Mouse (Mus musculus) adrenal gland, adult 8-10 months (tissue): ENCODE data around the gene Cemip2. TPM values are rescaled to one million over a fixed set of nuclear protein-coding genes. Genes with fewer than 3 reads are reported as not detected.
"Not testable (repeated sequence)": the region's sequence is repeated elsewhere in the genome, so short reads cannot be mapped to it uniquely, and the experiment has no call there.

Experiments
- DNase-seq: peaks from one replicate; pipeline ENCODE4 v3.0.0; 2022
- total RNA-seq, 4 experiments: library from RNA; stranded (reverse); gene quantifications; 2 replicates each; pipeline ENCODE4 v1.2.4; 2022

The Cemip2 gene
- total RNA-seq, 4 experiments from 2014 or later: 22.6 to 27.4 (median 23.2) TPM

DNA sequence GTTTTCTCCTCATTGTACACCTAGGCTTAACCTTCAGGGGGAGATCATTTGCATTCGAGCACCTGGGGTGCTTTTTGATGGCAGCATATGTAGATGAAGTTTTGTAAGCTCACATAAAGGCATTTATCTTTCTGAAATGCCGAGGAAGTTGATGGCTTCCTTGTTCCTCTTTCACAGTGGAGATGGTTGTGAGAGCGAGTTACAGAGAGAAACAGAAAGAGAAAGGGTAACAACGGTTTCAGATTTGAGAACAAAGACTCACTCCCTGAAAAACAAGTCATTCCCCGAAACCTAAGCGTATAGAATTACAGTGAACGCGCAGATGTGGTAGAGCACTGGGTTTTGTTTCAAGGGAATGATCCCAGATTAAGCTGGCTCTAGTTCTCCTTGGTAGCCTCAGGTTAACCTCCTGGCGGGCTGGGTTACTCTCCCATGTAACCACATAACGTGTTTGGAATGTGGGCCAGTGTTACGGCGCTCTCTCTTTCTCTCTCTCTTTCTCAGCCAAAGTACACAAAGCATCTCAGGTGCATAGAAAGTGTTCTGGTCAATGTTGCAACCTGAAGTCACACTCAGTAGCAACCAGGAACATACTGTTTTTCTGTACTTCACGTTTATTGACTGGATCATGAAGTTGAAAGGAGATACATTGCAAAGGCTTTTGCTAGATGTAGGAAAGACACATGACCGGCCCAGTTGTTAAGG lies 40.0 kb downstream of the Cemip2 start:
- DNase-seq: no peak

DNA sequence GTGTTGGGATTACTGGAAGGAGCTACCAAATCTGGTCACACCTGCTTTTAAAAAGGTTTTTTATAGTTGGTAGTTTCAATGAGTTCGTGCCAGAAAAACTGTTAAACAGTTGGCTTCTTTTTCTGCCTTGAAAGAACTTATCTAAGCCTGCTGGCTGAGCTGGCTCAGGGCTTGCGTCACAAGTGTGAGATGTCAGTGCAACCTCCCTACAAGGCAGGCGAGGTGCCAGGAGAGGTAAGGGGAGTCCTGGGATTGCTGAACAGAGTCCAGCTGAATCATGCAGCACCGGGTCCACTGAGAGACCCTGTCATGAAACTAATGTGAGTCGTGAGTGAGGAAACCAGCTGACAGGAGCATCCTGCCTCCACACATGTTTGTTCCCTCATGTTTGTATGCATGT lies 41.4 kb downstream of the Cemip2 start:
- DNase-seq: no peak

GRCm38 (mm10) chr19:21820126-21820525 lies 42.0 kb downstream of the Cemip2 start:
- DNase-seq: no peak

DNA sequence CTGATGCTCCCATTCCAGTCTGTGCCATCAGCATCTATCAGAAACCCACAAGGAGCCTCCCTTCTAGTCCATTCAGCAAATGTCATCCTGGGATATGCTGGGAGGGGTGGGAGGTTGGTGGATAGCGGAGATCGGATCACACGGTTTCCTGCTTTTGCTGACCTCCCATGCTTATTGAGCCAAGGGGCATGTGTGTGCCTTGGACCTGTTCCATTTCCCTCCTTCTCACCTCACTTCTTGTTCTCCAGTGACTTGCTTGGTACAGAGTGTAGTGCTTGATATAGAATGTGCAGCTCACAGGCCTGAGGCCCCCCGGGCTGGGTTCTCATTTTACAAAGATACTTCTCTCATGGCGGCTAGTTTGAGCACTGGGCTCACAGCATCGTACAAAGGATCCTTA lies 43.7 kb downstream of the Cemip2 start:
- DNase-seq: peak; percentile 13

DNA sequence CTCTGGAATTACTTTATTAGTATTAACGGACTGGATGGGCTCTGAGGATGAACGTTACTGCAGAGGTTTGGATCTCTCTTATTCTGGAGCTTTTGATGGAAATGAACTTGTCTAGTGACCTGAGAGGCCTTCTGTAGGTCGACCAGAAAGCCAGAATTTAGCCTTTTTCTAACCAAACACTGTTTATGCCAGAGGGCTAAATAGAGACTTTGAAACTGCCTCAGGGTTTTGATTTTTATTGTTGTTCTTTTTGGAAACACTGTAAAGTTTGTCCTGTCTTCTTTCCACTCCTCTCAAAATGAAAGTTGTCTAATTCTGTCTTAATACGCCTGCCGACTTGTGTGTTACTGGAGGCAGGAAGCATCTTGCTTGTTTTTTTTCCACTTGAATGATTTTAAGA lies 46.0 kb downstream of the Cemip2 start:
- DNase-seq: no peak

GRCm38 (mm10) chr19:21825128-21825885 lies 47.2 kb downstream of the Cemip2 start:
- DNase-seq: no peak

DNA sequence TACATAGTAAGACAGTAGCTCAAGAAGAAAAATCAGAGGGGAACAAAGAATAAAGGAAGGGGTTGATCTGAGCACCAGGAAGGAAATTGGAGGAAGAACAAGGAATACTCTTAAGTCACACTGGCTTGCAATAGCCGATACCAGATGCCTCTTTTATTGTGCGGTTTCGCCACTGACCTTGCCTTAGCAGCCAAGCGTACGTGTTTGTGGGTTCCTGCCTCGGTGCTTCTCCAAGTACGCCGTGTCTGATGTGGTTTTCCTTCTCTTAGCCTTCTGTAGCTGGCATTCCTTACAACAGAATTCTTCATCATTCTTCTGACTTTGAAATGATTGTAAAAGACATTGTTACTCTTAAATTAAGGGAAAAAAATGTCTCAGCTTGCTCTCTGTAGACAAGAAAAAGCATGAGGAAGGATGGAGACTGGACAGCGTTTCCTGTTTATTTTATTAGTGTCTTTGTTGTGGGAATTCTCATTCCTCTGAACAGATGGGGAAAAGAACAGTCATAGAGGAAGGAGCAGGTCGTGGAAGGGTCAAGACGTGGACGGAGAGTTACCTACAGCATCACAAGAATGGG lies 55.4 kb downstream of the Cemip2 start:
- DNase-seq: no peak

DNA sequence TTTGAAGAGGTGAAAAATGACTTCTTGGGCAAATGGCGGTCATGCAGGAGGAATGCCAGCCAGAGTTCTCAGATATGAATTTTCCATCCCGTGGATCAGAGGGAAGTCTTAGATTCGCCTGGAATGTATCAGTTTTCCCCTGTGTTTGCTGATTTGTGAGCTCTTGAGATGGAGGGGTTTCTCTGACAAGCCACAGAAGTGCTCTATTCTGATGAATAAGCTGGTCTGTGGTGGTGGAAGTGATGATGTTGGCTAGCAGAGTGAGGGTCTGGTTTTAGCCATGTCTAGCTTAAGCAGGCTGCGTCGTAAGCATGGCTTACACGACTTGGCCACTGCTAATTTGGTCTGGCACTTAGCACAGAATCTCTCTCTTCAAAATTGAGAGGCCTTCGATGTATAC lies 56.8 kb downstream of the Cemip2 start:
- DNase-seq: no peak

DNA sequence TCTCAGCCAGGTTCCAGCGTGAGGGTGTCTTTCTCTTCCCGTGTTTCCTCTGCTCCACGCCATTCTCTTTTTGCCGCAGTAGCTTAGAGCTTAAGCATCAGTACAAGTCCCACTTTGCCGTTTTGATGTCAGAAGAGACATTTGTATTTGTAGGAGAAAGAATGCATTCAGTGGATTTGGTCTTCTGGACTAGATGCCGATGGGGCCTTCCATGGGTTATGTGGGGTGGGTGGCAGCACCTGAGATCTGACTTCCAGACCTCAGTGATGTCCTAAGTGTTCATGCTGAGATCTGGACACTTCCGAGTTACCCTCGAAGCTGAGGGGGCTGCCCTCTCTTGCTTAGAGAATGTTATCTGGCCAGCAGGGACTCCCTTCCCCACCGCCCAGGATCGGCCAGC lies 72.6 kb downstream of the Cemip2 start:
- DNase-seq: no peak

DNA sequence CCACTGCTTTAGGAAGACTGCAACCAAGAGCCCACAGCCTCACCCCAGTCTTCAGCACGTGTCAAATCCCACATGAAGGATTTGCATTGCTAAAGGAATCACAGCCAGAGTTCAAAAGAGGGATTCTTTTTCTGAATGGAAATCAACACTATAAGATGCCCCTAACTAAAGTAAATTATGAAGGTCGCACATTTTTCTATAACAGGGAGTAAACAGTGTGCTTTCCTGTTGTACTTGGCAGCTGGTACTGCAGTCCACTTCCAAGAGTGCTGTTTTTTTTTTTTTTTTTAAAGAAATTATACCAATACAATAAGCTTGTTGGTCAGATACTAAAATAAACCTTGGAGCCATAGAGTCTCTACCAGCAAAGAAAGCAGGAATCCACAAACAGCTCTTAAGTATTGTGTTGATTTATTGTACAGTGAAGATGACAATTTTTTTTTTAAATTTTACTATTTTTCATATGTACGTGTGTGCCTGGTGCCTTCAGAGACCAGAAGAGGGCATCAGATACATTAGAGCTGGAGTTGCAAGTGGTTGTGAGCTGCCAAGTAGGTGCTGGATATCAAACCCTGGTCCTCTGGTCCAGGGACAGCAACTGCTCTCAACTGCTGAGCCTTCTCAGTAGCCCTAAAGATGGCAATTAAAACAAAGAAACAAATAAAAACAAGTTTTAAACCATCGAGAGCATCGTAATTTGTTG lies 76.5 kb downstream of the Cemip2 start:
- no peak for DNase-seq

DNA sequence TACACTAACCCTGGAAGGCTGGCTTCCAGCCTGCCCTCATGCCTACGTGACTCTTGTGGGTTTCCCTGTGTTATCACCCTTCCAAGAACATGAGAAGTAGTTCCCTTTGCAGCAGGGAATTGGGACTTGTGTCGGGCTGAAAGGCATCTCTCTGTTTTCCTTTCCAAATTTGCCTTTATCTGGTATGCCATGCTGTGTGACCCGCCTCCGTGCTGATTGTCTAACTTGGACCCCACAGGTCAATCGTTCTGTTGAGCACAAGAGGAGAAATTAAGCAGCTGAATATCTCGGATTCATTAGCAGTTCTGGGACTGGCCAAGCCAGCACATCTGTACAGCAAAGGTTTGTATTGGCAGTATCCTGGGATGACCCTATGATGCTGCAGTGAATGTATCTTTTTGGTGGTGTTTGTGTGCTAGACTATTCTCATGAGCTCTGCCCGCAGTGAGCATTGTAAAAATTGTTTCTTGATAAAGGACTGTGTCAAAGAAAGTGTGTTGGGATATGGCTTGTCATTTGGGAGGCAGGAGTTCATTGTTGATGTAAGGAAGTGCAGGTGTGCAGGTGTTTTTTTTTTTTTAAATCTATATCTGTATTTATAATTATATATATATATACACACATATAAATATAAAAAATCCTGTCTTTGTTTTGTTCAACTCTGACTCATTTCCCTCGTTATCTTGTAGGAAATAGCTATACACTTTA lies 77.4 kb downstream of the Cemip2 start:
- DNase-seq: no peak

- no peak for DNase-seq
Measured at GRCm38 (mm10) chr19:21858846-21859521, 80.8 kb downstream of the Cemip2 start.

DNA sequence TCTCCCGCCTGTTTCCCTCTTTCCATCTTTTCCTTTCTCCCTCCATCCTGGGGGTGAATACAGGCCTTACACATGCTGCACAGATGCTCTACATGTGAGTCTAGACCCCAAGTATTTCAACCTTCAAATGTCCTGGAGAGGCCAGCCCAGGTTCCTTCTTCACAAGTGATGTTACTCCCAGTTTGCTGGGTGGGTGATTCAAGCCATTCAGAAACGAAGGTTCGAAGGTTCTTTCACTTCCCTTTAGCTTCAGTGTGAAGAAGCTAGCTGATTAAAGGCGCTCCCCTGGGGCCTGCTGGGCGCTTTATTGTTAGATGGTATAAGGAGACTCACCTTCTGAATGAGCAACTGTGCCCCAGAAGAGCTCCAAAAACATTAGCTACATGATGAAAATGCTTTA lies 82.0 kb downstream of the Cemip2 start:
- no peak for DNase-seq

GRCm38 (mm10) chr19:21860894-21861293 lies 82.8 kb downstream of the Cemip2 start:
- DNase-seq: no peak

GRCm38 (mm10) chr19:21862289-21862990 lies 84.3 kb downstream of the Cemip2 start:
- no peak for DNase-seq

- no peak for DNase-seq
Measured at GRCm38 (mm10) chr19:21862991-21863931, 85.1 kb downstream of the Cemip2 start.

DNA sequence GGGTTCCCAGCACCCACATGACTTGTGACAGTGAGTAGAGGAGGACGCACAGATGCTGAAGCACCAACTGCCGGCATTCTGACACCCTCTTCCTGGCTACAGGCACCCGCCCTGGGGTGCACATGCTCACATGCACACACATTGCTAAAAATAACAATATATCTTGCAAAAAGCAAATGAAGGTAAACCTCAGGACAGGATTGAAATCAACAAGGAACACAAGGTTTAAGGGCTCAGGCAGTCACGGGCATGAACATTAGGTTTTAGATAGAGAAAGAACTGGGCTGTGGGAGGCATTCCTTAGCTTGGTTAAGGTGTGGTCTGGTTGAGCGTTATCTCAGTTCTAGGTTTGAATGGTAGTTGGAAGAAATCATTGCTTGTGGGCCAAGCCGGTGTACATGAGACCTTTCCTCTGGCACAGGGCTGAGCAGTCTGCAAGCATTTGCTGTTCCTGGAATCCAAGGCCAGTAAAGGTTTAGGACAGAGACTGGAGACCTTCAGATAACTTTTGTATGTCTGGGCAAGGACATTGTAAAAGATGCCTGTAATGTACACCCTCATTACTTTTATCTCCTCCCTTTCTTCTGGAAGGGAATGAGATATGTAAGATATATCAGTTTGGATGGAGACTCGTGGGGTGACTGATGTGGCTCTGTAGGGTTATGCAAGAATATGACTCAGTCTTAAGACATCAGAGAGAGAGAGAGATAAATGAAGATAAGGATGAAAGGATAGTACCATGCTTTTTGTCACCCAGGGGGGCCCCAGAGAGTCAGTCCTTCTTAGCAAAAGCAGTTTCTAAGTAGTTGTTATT lies 87.3 kb downstream of the Cemip2 start:
- DNase-seq: no peak

DNA sequence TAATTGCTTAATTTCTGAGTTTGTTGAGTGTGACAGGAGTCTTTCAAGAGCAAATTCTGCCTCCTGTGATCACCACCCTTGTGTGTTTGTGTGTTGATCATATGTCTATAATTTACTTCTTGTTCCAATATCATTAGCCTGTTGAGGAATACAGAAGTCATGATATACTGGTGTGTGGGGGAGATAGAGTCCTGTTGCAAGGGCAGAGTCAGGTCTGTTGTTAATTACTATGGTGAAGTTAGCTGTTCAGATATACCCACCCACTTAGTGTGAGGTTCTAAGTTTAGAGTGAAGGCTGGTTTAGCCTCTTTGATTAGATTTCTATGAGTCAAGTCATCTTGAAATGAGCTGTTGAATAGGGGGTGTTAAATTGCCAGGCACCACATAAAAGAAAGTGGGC lies 88.0 kb downstream of the Cemip2 start:
- DNase-seq: no peak

- DNase-seq: not testable (repeated sequence)
Measured at GRCm38 (mm10) chr19:21866756-21867155, 88.6 kb downstream of the Cemip2 start.
